Mouse (Mus musculus): ENCODE data around the gene Itpkb. TPM values are rescaled to one million over a fixed set of nuclear protein-coding genes. Genes with fewer than 3 reads are reported as not detected.
A peak's percentile ranks its signal among the peaks of the same experiment; 100 is the strongest.

Itpkb gene
- total and polyA plus RNA-seq, 3 experiments: 4.2 to 14.4 (median 10.6) TPM

GRCm38 (mm10) chr1:180403357-180403693, 73.0 kb downstream of the Itpkb start (continued):
- TF ChIP-seq GABPA (IDR thresholded peaks at IDR 0.05; ENCODE audit: insufficient replicate concordance, low read depth, low read length) (no peak), MAFK (IDR thresholded peaks at IDR 0.05; ENCODE audit: insufficient replicate concordance, low read length) (0 out of 2 replicates have a peak, but pooled peaks have one; percentile 6)

- in situ Hi-C loops (cut with MboI; ENCODE audit: low pct_ligation_motif_present, low pct_unique_long_range_greater_than_20kb, low sequenced_read_pairs) (loop anchor here (10.0 to 25.0 kb wide), 2 partner anchors 69 to 542 kb away; partner anchors contain the start of gene Itpkb), dilution Hi-C loops (cut with MboI; ENCODE audit: extremely low pct_ligation_motif_present, extremely low pct_unique_long_range_greater_than_20kb, low sequenced_read_pairs) (no loop called here)
- Histone ChIP-seq H3K27me3 (replicated peaks) (no peaks in the 10 kb centered on the region), H3K36me3 (replicated peaks in 1 of 2; ENCODE audit: control insufficient read depth in 1 of 2, insufficient read depth in 1 of 2, low read length in 1 of 2) (peaks cover 0 to 4% of the 10 kb centered on the region in 2 experiments), H3K4me1 (ENCODE audit: control insufficient read depth in 1 of 2, insufficient read depth in 2 of 2) (peaks cover 46 to 94% of the 10 kb centered on the region in 2 experiments), H3K27ac (ENCODE audit: insufficient read depth, low read depth) (peak overlapping the region; percentile 78), H3K9ac (ENCODE audit: insufficient read depth, low read depth) (peak overlapping the region; percentile 50), H3K9me3 (replicated peaks; ENCODE audit: low read length) (no peaks in the 10 kb centered on the region), H3K4me3 (replicated peaks in 1 of 3; ENCODE audit: low read depth in 2 of 3, low read length in 2 of 3, poor library complexity in 1 of 3) (peak overlapping the region in 1 of 3 experiments; percentile 26), H3K79me2 (replicated peaks; ENCODE audit: control insufficient read depth, extremely low read depth, insufficient read depth, poor library complexity, severe bottlenecking) (peaks cover 3% of the 10 kb centered on the region; the same call in 1 of the 2 replicates), H3K4me2 (ENCODE audit: insufficient read depth, low read depth, poor library complexity, severe bottlenecking) (peak overlapping the region; percentile 65)
- peak; percentile 83 for DNase-seq (ENCODE audit: extremely low read depth)
- TF ChIP-seq MAX (IDR thresholded peaks at IDR 0.05; ENCODE audit: low read length) (peak; percentile 23; the same call in 1 of the 2 replicates), JUN (IDR thresholded peaks at IDR 0.05; ENCODE audit: insufficient read depth, low read depth, low read length) (peak; percentile 36; the same call in 1 of the 2 replicates), HCFC1 (IDR thresholded peaks at IDR 0.05; ENCODE audit: low read depth, low read length) (no peak), MXI1 (IDR thresholded peaks at IDR 0.05; ENCODE audit: low read depth, low read length) (peak; percentile 34; the same call in 1 of the 2 replicates), CTCF (conservative IDR thresholded peaks at IDR 0.05 in 1 of 2, IDR thresholded peaks at IDR 0.05 in 1 of 2; ENCODE audit: low read depth in 2 of 2, low read length in 2 of 2) (no peak), SMC3 (IDR thresholded peaks at IDR 0.05; ENCODE audit: low read depth, low read length) (no peak), ZC3H11A (IDR thresholded peaks at IDR 0.05; ENCODE audit: low read depth, low read length) (no peak), JUND (conservative IDR thresholded peaks at IDR 0.05; ENCODE audit: low read depth, low read length) (peak; percentile 66; the same call in 1 of the 2 replicates), ZNF384 (IDR thresholded peaks at IDR 0.05; ENCODE audit: low read depth, low read length) (no peak), CHD1 (IDR thresholded peaks at IDR 0.05; ENCODE audit: low read depth, low read length) (no peak), MEF2A (IDR thresholded peaks at IDR 0.05; ENCODE audit: borderline replicate concordance, low read depth, low read length) (peak; percentile 74), E2F4 (IDR thresholded peaks at IDR 0.05; ENCODE audit: insufficient replicate concordance, low read depth, low read length) (no peak), TCF12 (IDR thresholded peaks at IDR 0.05; ENCODE audit: low read depth, low read length) (peak; percentile 18; the same call in 1 of the 2 replicates), UBTF (IDR thresholded peaks at IDR 0.05; ENCODE audit: low read depth, low read length) (no peak), RCOR1 (conservative IDR thresholded peaks at IDR 0.05; ENCODE audit: low read depth, low read length) (no peak), PAX5 (IDR thresholded peaks at IDR 0.05; ENCODE audit: low read length) (no peak), SIN3A (IDR thresholded peaks at IDR 0.05; ENCODE audit: low read length) (no peak; the same call in 1 of the 2 replicates), USF1 (IDR thresholded peaks at IDR 0.05; ENCODE audit: low read depth, low read length) (no peak), POLR2AphosphoS2 (IDR thresholded peaks at IDR 0.05; ENCODE audit: low read depth, low read length) (no peak), TBP (conservative IDR thresholded peaks at IDR 0.05; ENCODE audit: low read depth, low read length) (0 out of 2 replicates have a peak, but pooled peaks have one; percentile 4), NRF1 (IDR thresholded peaks at IDR 0.05; ENCODE audit: low read depth, low read length) (peak; percentile 53; the same call in 1 of the 2 replicates), BHLHE40 (IDR thresholded peaks at IDR 0.05; ENCODE audit: low read depth, low read length) (peak; percentile 98), CHD2 (IDR thresholded peaks at IDR 0.05; ENCODE audit: low read length) (no peak), MYC (IDR thresholded peaks at IDR 0.05; ENCODE audit: low read depth, low read length) (no peak), EP300 (IDR thresholded peaks at IDR 0.05; ENCODE audit: low read length) (peak; percentile 72), ELF1 (IDR thresholded peaks at IDR 0.05; ENCODE audit: low read depth, low read length) (no peak; the same call in 1 of the 2 replicates), KAT2A (IDR thresholded peaks at IDR 0.05; ENCODE audit: insufficient replicate concordance, low read length) (no peak), ZMIZ1 (IDR thresholded peaks at IDR 0.05; ENCODE audit: low read depth, low read length) (no peak), NELFE (IDR thresholded peaks at IDR 0.05; ENCODE audit: low read depth, low read length) (no peak; the same call in 1 of the 2 replicates), ETS1 (conservative IDR thresholded peaks at IDR 0.05; ENCODE audit: low read depth, low read length) (peak; percentile 94), IRF4 (IDR thresholded peaks at IDR 0.05; ENCODE audit: low read depth, low read length) (peak; percentile 77), MAFK (IDR thresholded peaks at IDR 0.05; ENCODE audit: insufficient replicate concordance, low read length) (no peak), GABPA (IDR thresholded peaks at IDR 0.05; ENCODE audit: insufficient replicate concordance, low read depth, low read length) (no peak), POLR2A (IDR thresholded peaks at IDR 0.05; ENCODE audit: low read depth, low read length) (peak; percentile 32; the same call in 1 of the 2 replicates), ZKSCAN1 (IDR thresholded peaks at IDR 0.05; ENCODE audit: borderline replicate concordance, low read depth, low read length) (no peak)
These were observed 73.7 kb downstream of the Itpkb start for GRCm38 (mm10) chr1:180403694-180404606.

Measured in CH12.LX (cell line).